Mouse (Mus musculus) right cerebral cortex, adult 2 months (tissue): ENCODE measurements around the gene Plod3.

Experiments used
- DNase-seq, 2 experiments: peaks; one replicate each; pipeline ENCODE4 v3.0.0; 2021 to 2022; ENCODE audit warnings: low spot score in 2 of 2

Plod3 gene

GRCm38 (mm10) chr5:136962966-136963540, 23.8 kb upstream of the Plod3 start:
- no peak for DNase-seq

GRCm38 (mm10) chr5:136965210-136965609, 21.6 kb upstream of the Plod3 start:
- no peak for DNase-seq

- no peak for DNase-seq
These were observed 21.1 kb upstream of the Plod3 start for GRCm38 (mm10) chr5:136965686-136966085.

GRCm38 (mm10) chr5:136966331-136966730, 20.5 kb upstream of the Plod3 start, which contains the start of gene Cldn15:
Gene Cldn15, plus strand, starts transcription at chr5:136966616.
- no peak for DNase-seq

- no peak for DNase-seq
These were observed 19.9 kb upstream of the Plod3 start for GRCm38 (mm10) chr5:136966861-136967455.

GRCm38 (mm10) chr5:136967592-136967991, 19.2 kb upstream of the Plod3 start:
- DNase-seq: no peak

- DNase-seq: peak; percentile 33 to 64
These were observed 16.1 kb upstream of the Plod3 start for GRCm38 (mm10) chr5:136970703-136971102.

GRCm38 (mm10) chr5:136973670-136974069, 13.1 kb upstream of the Plod3 start:
- DNase-seq: no peak

GRCm38 (mm10) chr5:136977769-136978168, 9.1 kb upstream of the Plod3 start:
- DNase-seq: no peak

- no peak for DNase-seq
These were observed 7.1 kb upstream of the Plod3 start for GRCm38 (mm10) chr5:136979762-136980161.

GRCm38 (mm10) chr5:136980974-136981373, 5.8 kb upstream of the Plod3 start:
- no peak for DNase-seq

GRCm38 (mm10) chr5:136982338-136982930, 4.4 kb upstream of the Plod3 start:
- peak in 1 of 2 experiments; percentile 45 for DNase-seq

GRCm38 (mm10) chr5:136984828-136985227, 2.0 kb upstream of the Plod3 start:
- no peak for DNase-seq

- DNase-seq: peak; percentile 76 to 77
These were observed 517 bp downstream of the Plod3 start for GRCm38 (mm10) chr5:136987138-136987933.

GRCm38 (mm10) chr5:136987934-136988271, 1.1 kb downstream of the Plod3 start, which contains the start of gene Znhit1:
Gene Znhit1, minus strand, starts transcription at chr5:136988021.
- DNase-seq: no peak

- peak; percentile 28 to 41 for DNase-seq
These were observed 1.6 kb downstream of the Plod3 start for GRCm38 (mm10) chr5:136988420-136988819.

- DNase-seq: no peak
These were observed 3.0 kb downstream of the Plod3 start for GRCm38 (mm10) chr5:136989801-136990200.

- DNase-seq: no peak
These were observed 12.6 kb downstream of the Plod3 start for GRCm38 (mm10) chr5:136999449-136999848.

- DNase-seq: no peak
These were observed 13.8 kb downstream of the Plod3 start for GRCm38 (mm10) chr5:137000612-137001011.

GRCm38 (mm10) chr5:137007276-137007675, 20.5 kb downstream of the Plod3 start:
- DNase-seq: no peak

- DNase-seq: peak; percentile 72 to 75
These were observed 23.2 kb downstream of the Plod3 start for GRCm38 (mm10) chr5:137009988-137010387.

- no peak for DNase-seq
These were observed 25.7 kb downstream of the Plod3 start for GRCm38 (mm10) chr5:137012401-137012950.
